Mouse (Mus musculus) T-helper 1 cell (primary cell): ENCODE data around the gene Pafah1b2.

ENCODE experiments used
- in situ Hi-C: fragments of 300-600 bp; cut with MboI, MseI; formaldehyde crosslinking; loops from one replicate; pipeline ENCODE4 v1.15.1; 2025; ENCODE audit warnings: high pct_unique_total_duplicates

The Pafah1b2 gene

GRCm38 (mm10) chr9:45943628-45944505 lies 68.6 kb downstream of the Pafah1b2 start:
- in situ Hi-C loops = no loop called here

DNA sequence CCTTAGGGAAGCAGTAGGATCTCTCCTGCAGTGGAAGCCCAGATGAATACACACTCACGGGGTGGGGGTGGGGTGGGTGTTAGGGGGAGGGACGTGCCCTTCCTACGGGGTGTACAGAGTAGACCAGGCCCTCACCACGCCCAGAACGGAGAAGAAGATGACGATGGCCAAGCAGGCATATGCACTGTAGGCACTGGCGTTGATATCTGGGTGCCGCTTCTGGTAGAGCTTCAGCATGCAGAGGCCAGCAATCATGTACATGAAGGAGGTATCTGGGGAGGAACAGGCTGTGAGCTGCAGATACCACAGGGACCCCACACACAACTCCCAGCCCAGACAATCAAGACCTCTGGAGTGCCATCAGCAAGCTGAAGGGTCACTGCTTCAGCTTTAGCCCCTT lies 69.6 kb downstream of the Pafah1b2 start:
- in situ Hi-C loops = no loop called here

GRCm38 (mm10) chr9:45942464-45942863 lies 70.0 kb downstream of the Pafah1b2 start:
- in situ Hi-C loops = no loop called here

DNA sequence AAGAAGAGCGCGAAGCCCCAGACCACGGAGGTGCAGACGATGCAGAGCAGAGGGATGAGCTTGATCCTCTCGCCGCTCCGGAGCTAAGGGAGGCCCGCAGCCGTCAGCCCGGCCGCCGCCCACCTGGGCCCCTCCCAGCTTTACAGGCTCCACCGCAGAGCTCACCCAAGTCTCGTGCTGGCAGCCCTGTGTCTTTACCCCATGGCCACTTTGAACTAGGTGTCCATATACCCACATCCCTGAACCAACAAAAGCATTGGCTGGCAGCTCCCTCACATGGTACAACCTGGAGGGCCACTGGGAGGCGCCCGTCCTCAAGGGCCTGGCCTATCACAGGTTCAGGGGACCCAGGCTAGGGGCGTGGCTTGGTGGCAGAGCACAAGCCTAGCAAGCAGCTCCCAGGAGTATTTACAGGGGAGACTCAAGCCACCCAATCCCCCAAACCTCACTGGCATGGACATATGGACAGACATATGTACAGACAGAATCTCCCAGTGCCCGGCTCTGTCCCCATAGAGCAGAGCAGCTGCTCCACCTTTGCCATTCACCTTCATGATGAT lies 71.1 kb downstream of the Pafah1b2 start:
- in situ Hi-C loops = no loop called here

DNA sequence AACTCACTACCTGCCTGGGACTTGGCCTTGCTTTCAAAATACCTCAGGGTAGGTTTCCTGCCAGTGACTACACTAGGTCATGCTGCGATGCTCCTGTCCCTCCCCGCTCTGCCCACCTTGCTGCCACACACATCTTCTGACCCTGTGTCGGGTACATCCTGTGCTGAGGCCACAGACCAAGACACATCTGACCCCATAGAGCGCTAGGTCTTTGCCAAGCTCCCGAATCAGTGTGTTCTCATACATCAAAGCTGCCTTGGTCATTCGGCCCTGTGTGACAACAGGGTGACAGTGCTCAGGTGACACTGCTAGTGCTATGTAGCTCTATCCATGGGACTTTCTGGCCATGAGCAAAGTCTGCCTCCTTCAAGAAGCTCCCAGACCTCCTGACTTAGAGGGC lies 72.7 kb downstream of the Pafah1b2 start:
- in situ Hi-C loops = no loop called here

- in situ Hi-C loops = no loop called here
These were observed 73.4 kb downstream of the Pafah1b2 start for GRCm38 (mm10) chr9:45938952-45939637.

GRCm38 (mm10) chr9:45938088-45938487 lies 74.4 kb downstream of the Pafah1b2 start:
- in situ Hi-C loops = no loop called here

DNA sequence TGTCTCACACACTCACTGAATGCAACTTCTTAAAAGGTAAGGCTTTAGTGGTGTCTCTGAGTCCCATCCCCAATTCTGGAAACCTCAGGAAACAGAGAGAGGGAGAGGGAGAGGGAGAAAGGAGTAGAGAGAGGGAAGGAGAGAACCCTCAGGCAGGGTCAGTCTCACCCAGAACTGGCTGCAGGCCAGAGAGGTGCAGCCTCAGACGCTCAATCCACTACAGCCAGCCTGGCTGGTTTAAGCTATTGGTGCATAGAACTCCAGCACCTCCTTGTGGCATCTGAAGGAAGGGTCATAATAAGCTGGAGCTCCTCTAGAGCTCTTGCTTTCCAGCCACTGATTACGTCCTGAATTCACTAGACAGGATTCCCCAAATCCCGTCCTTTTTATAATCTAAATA lies 75.6 kb downstream of the Pafah1b2 start:
- in situ Hi-C loops = no loop called here

DNA sequence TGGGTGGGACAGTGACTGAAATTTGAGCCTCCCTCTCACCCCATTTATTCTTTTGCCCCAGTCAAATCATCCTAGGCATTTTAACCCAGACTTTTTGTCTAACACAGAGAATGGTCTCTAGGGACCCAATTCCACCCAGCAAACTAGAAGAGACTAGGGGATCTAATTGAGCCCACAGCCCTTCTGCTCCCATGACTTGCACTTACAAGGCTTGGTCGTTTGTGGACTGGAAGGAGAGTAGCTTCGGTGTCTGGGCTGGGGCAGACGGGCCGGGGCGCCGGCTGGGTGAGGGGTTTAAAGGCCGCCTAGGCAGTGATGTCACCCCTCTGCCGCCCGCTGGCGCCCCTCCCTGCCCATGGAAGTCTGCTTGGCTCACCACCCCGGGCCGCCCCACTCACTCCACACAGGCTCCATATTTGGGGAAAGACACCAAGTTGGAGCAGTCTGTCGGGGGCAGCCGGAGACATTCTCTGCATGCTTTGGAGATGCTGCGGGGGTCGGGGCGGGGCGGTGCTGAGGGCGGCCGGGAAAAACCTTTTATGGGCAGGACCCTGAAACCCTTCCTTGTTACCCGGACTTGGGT lies 76.8 kb downstream of the Pafah1b2 start, which contains the start of gene Tagln:
TSS of gene Tagln (minus strand) at position 431 of the 583 bp plus-strand sequence.
- in situ Hi-C loops = no loop called here

- in situ Hi-C loops = no loop called here
These were observed 79.7 kb downstream of the Pafah1b2 start for GRCm38 (mm10) chr9:45932571-45933415.

GRCm38 (mm10) chr9:45931958-45932357 lies 80.5 kb downstream of the Pafah1b2 start:
- in situ Hi-C loops = no loop called here

- in situ Hi-C loops = no loop called here
These were observed 83.2 kb downstream of the Pafah1b2 start for GRCm38 (mm10) chr9:45929285-45929684.

DNA sequence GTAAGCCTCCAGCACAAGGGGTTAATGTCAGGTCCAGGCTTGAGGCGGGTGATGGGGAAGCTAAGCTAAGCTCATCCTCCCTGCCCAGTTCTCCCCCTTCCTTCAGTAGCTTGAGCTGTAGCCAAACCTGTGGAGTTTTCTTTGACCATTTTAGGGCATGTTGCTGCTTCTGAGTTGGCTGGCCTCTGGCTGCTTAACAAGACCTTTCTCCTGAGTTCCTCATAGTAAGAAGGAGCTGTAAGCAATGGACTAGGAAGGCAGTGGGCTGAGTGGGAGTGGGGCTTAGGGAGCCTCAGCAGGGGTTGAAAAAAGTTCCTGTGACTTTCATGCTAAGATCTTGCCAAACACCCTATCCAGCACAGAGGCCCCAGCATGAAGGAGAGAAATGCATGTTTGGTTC lies 92.6 kb downstream of the Pafah1b2 start:
- in situ Hi-C loops = no loop called here

- in situ Hi-C loops = no loop called here
These were observed 95.2 kb downstream of the Pafah1b2 start for GRCm38 (mm10) chr9:45917041-45917934.

- in situ Hi-C loops = no loop called here
These were observed 96.8 kb downstream of the Pafah1b2 start for GRCm38 (mm10) chr9:45915659-45916058.
